Mouse (Mus musculus) heart, embryonic 14.5 days (tissue): Measurements from ENCODE around the gene Dgkq. TPM values are rescaled to one million over a fixed set of nuclear protein-coding genes. Genes with fewer than 3 reads are reported as not detected.

Experiments used
- ATAC-seq: fragments of 200-750 bp; cut with Nextera tagmentation; 2 replicates; pipeline ENCODE4 v1.8.0; 2017; ENCODE audit warnings: low read depth, moderate TSS enrichment; ENCODE audit not compliant: insufficient number of reproducible peaks, insufficient read depth, low FRiP score
- H3K27ac ChIP-seq, 2 experiments: fragments of 200-500 bp in 1 of 2; fragments of 300-500 bp in 1 of 2; sonication (generic) in 1 of 2; replicated peaks in 1 of 2; 2 replicates each; pipeline ENCODE4 v1.5.1; 2012 to 2014; ENCODE audit warnings: low read depth in 2 of 2, low read length in 2 of 2, control low read depth in 1 of 2, mild to moderate bottlenecking in 1 of 2, mixed read lengths in 1 of 2; ENCODE audit not compliant: control insufficient read depth in 1 of 2, insufficient read depth in 1 of 2
- H3K27me3 ChIP-seq: fragments of 300-500 bp; sonication (generic); 2 replicates; pipeline ENCODE4 v1.6.1; 2014; ENCODE audit warnings: mild to moderate bottlenecking, low read length, control low read depth; ENCODE audit not compliant: control insufficient read depth, insufficient read depth
- H3K36me3 ChIP-seq: fragments of 300-500 bp; sonication (generic); 2 replicates; pipeline ENCODE4 v1.6.1; 2014; ENCODE audit warnings: mild to moderate bottlenecking, control low read depth, low read length, mixed read lengths; ENCODE audit not compliant: control insufficient read depth, insufficient read depth
- H3K4me1 ChIP-seq, 2 experiments: fragments of 200-500 bp in 1 of 2; fragments of 300-500 bp in 1 of 2; sonication (generic) in 1 of 2; 2 replicates each; pipeline ENCODE4 v1.6.1; 2012 to 2014; ENCODE audit warnings: low read length in 2 of 2, control low read depth in 1 of 2, mixed read lengths in 1 of 2; ENCODE audit not compliant: control insufficient read depth in 2 of 2, insufficient read depth in 2 of 2
- H3K4me2 ChIP-seq: fragments of 300-500 bp; sonication (generic); 2 replicates; pipeline ENCODE4 v1.6.1; 2014; ENCODE audit warnings: mild to moderate bottlenecking, low read length
- H3K4me3 ChIP-seq, 2 experiments: fragments of 200-500 bp in 1 of 2; fragments of 300-500 bp in 1 of 2; sonication (generic) in 1 of 2; 2 replicates each; pipeline ENCODE4 v1.5.1; 2012 to 2014; ENCODE audit warnings: low read length in 2 of 2, mild to moderate bottlenecking in 2 of 2, control low read depth in 1 of 2, low read depth in 1 of 2, moderate library complexity in 1 of 2; ENCODE audit not compliant: control insufficient read depth in 1 of 2, insufficient read depth in 1 of 2
- H3K9ac ChIP-seq: fragments of 300-500 bp; sonication (generic); 2 replicates; pipeline ENCODE4 v1.6.1; 2014; ENCODE audit warnings: mild to moderate bottlenecking, low read length
- H3K9me3 ChIP-seq: fragments of 300-500 bp; sonication (generic); 2 replicates; pipeline ENCODE4 v1.6.1; 2016; ENCODE audit warnings: low read length, control low read depth; ENCODE audit not compliant: control insufficient read depth
- WGBS: fragments of 180-500 bp; shearing (Covaris S2); extraction: QIAGEN DNeasy Blood & Tissue Kit; methylation state at CpG from one replicate; pipeline ENCODE4 v1.1.7; 2014; 5-methylcytosine and 5-hydroxymethylcytosine counted together
- polyA plus RNA-seq: library from polyadenylated mRNA; unstranded; fragments of >200 nt; fragmentation: Nextera tagmentation; extraction: Ambion mirVana; gene quantifications from 2 replicates; pipeline ENCODE4 v1.2.1, GENCODE M21; 2014

Dgkq gene
- polyA plus RNA-seq, 1 experiment from 2014 or later: 6.6 TPM

GRCm38 (mm10) chr5:108653341-108653740, 16.1 kb downstream of the Dgkq start:
- 78% methylated on average over 6 of the region's 6 CpGs for WGBS
- H3K4me2 ChIP-seq: no peak overlapping the region

GRCm38 (mm10) chr5:108651823-108652222, 17.6 kb downstream of the Dgkq start:
- Histone ChIP-seq H3K4me3 (no peak overlapping the region), H3K27ac (no peak overlapping the region), H3K27me3 (no peaks in the 10 kb centered on the region), H3K9me3 (no peaks in the 10 kb centered on the region), H3K9ac (no peak overlapping the region), H3K4me1 (no peaks in the 10 kb centered on the region), H3K36me3 (peaks cover 87% of the 10 kb centered on the region), H3K4me2 (no peak overlapping the region)
- WGBS: 44% methylated on average over 1 of the region's 1 CpGs
- ATAC-seq: no peak

More at GRCm38 (mm10) chr5:108653341-108653740, 16.1 kb downstream of the Dgkq start:
- no peak overlapping the region for H3K27ac ChIP-seq
- H3K27me3 ChIP-seq: no peaks in the 10 kb centered on the region
- H3K4me3 ChIP-seq: no peak overlapping the region
- H3K36me3 ChIP-seq: peaks cover 83% of the 10 kb centered on the region
- no peaks in the 10 kb centered on the region for H3K9me3 ChIP-seq
- no peaks in the 10 kb centered on the region for H3K4me1 ChIP-seq
- ATAC-seq: no peak
- no peak overlapping the region for H3K9ac ChIP-seq

DNA sequence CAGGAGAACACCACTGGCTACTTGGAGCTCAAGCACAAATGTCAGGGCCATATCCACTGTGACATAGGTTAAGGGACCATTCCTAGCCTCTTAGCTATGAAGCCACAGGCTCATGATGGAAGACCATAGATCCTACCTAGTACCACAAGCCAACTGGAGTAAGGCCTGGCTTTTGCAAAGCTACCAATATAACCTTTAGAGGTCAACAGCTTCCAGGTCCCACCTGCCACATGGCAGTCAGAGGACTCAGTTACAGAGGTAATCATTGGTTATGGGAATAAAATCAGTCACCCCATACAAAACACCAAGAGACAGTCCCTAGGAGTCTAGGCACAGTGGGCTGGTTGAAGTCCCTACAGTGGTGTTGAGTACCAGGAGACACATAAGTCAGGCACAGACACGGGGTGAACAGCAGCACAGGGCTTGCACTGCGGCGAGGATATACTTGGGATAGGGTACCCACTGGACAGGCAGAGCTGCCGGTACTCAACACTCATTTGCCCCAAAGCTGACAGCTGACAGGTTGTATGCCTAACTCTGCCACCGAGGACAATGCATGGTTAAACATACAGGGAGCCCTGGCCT, 18.2 kb downstream of the Dgkq start:
- ATAC-seq: no peak
- H3K36me3 ChIP-seq: peaks cover 90% of the 10 kb centered on the region
- H3K4me2 ChIP-seq: no peak overlapping the region
- no peak overlapping the region for H3K27ac ChIP-seq
- H3K4me3 ChIP-seq: no peak overlapping the region
- no peak overlapping the region for H3K9ac ChIP-seq
- H3K27me3 ChIP-seq: no peaks in the 10 kb centered on the region
- no peaks in the 10 kb centered on the region for H3K4me1 ChIP-seq
- WGBS: 79% methylated on average over 5 of the region's 5 CpGs
- no peaks in the 10 kb centered on the region for H3K9me3 ChIP-seq

- no peaks in the 10 kb centered on the region for H3K27me3 ChIP-seq
- H3K4me3 ChIP-seq: no peak overlapping the region
- H3K9ac ChIP-seq: no peak overlapping the region
- no peak for ATAC-seq
- no peak overlapping the region for H3K4me2 ChIP-seq
- WGBS: 91% methylated on average over 7 of the region's 7 CpGs
- no peak overlapping the region for H3K27ac ChIP-seq
- H3K4me1 ChIP-seq: no peaks in the 10 kb centered on the region
- no peaks in the 10 kb centered on the region for H3K9me3 ChIP-seq
- H3K36me3 ChIP-seq: peaks cover 90% of the 10 kb centered on the region
These were observed 19.1 kb downstream of the Dgkq start for GRCm38 (mm10) chr5:108650341-108650740.

- Histone ChIP-seq H3K4me1 (no peaks in the 10 kb centered on the region), H3K4me3 (no peak overlapping the region), H3K27me3 (no peaks in the 10 kb centered on the region), H3K36me3 (peaks cover 88% of the 10 kb centered on the region), H3K9ac (no peak overlapping the region), H3K9me3 (no peaks in the 10 kb centered on the region), H3K27ac (no peak overlapping the region), H3K4me2 (no peak overlapping the region)
- no peak for ATAC-seq
- 83% methylated on average over 11 of the region's 11 CpGs for WGBS
These were observed 20.4 kb downstream of the Dgkq start for GRCm38 (mm10) chr5:108648937-108649576.

DNA sequence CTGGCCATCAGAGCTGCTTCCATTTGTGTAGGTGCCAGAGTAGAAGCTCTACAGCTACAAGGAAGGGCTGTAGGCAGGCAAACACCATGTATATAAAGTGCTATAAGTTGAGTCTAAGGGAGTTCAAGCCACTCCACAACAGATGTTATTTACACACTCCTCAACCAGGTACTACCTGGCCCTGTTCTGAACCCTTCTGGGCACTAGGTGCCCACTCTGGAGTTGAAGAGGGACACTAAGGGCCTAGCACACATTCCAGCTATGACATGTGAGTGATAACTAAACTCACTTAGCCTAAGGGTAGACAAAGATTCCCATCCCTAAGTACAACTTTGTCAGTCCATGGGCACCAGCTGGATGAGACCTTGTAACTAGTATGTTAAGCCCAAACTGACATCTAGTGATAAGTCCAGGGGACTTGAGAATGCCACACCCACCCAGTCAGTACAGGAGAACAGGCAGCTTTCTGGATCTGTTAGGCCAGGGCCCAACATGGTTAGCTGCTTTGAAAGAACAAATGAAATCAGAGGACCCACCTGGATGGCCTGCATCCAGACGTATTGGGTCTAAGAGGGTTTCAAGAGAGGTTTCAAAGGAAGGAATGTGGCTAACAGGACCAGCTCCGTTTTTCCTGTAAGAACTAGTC, 21.5 kb downstream of the Dgkq start:
- H3K4me2 ChIP-seq: no peak overlapping the region
- 96% methylated on average over 2 of the region's 2 CpGs for WGBS
- peaks cover 0 to 4% of the 10 kb centered on the region in 2 experiments; a peak in 2 of 4 replicates for H3K4me1 ChIP-seq
- no peak for ATAC-seq
- no peaks in the 10 kb centered on the region for H3K27me3 ChIP-seq
- H3K27ac ChIP-seq: no peak overlapping the region
- no peak overlapping the region for H3K4me3 ChIP-seq
- peaks cover 84% of the 10 kb centered on the region for H3K36me3 ChIP-seq
- H3K9ac ChIP-seq: no peak overlapping the region
- H3K9me3 ChIP-seq: no peaks in the 10 kb centered on the region

GRCm38 (mm10) chr5:108647311-108647710, 22.2 kb downstream of the Dgkq start:
- peaks cover 84% of the 10 kb centered on the region for H3K36me3 ChIP-seq
- no peaks in the 10 kb centered on the region for H3K27me3 ChIP-seq
- 80% methylated on average over 2 of the region's 2 CpGs for WGBS
- no peak overlapping the region for H3K9ac ChIP-seq
- peaks cover 0 to 4% of the 10 kb centered on the region in 2 experiments; a peak in 2 of 4 replicates for H3K4me1 ChIP-seq
- no peak for ATAC-seq
- no peak overlapping the region for H3K4me2 ChIP-seq
- no peaks in the 10 kb centered on the region for H3K9me3 ChIP-seq
- no peak overlapping the region for H3K27ac ChIP-seq
- H3K4me3 ChIP-seq: no peak overlapping the region
